Mouse (Mus musculus): ENCODE results near the gene Mgrn1. TPM values are rescaled to one million over a fixed set of nuclear protein-coding genes. Genes with fewer than 3 reads are reported as not detected.

The Mgrn1 gene
- total RNA-seq, 2 experiments from 2014 or later, result 211 to 212 TPM

GRCm38 (mm10) chr16:4903491-4904102 lies 17.5 kb downstream of the Mgrn1 start:
- Histone ChIP-seq H3K27ac (no peak overlapping the region), H3K4me3 (no peak overlapping the region)
- DNase-seq (ENCODE audit: low spot score in 2 of 2), result no peak
- no peak for TF ChIP-seq CTCF (conservative IDR thresholded peaks at IDR 0.05)

- no peak for DNase-seq (ENCODE audit: low spot score in 2 of 2)
- TF ChIP-seq CTCF (conservative IDR thresholded peaks at IDR 0.05), result no peak
- no peak overlapping the region; the same call in 1 of the 2 replicates for H3K27ac ChIP-seq
- no peak overlapping the region for H3K4me3 ChIP-seq
Measured at GRCm38 (mm10) chr16:4904878-4905277, 18.8 kb downstream of the Mgrn1 start.

GRCm38 (mm10) chr16:4905591-4905990 lies 19.5 kb downstream of the Mgrn1 start:
- Histone ChIP-seq H3K27ac (no peak overlapping the region), H3K4me3 (no peak overlapping the region)
- no peak for TF ChIP-seq CTCF (conservative IDR thresholded peaks at IDR 0.05)
- DNase-seq (ENCODE audit: low spot score in 2 of 2), result no peak

GRCm38 (mm10) chr16:4906559-4906958 lies 20.5 kb downstream of the Mgrn1 start:
- Histone ChIP-seq H3K4me3 (no peak overlapping the region), H3K27ac (peak overlapping the region; percentile 51; the same call in 1 of the 2 replicates)
- DNase-seq (ENCODE audit: low spot score in 2 of 2), result no peak
- TF ChIP-seq CTCF (conservative IDR thresholded peaks at IDR 0.05), result no peak

GRCm38 (mm10) chr16:4907386-4907785 lies 21.3 kb downstream of the Mgrn1 start:
- peak overlapping the region; percentile 51; the same call in 1 of the 2 replicates for H3K27ac ChIP-seq
- TF ChIP-seq CTCF (conservative IDR thresholded peaks at IDR 0.05), result no peak
- DNase-seq (ENCODE audit: low spot score in 2 of 2), result no peak
- no peak overlapping the region for H3K4me3 ChIP-seq

- Histone ChIP-seq H3K27ac (peak overlapping the region; percentile 51; the same call in 1 of the 2 replicates), H3K4me3 (no peak overlapping the region)
- TF ChIP-seq CTCF (conservative IDR thresholded peaks at IDR 0.05), result no peak
- DNase-seq (ENCODE audit: low spot score in 2 of 2), result no peak
Measured at GRCm38 (mm10) chr16:4907972-4908371, 21.9 kb downstream of the Mgrn1 start.

- no peak overlapping the region for H3K27ac ChIP-seq
- peak; percentile 75 for TF ChIP-seq CTCF (conservative IDR thresholded peaks at IDR 0.05)
- no peak overlapping the region for H3K4me3 ChIP-seq
- no peak for DNase-seq (ENCODE audit: low spot score in 2 of 2)
Measured at GRCm38 (mm10) chr16:4909745-4910144, 23.7 kb downstream of the Mgrn1 start.

GRCm38 (mm10) chr16:4910758-4911157 lies 24.7 kb downstream of the Mgrn1 start:
- H3K27ac ChIP-seq, result no peak overlapping the region
- DNase-seq (ENCODE audit: low spot score in 2 of 2), result no peak

GRCm38 (mm10) chr16:4912074-4912648 lies 26.1 kb downstream of the Mgrn1 start:
- no peak for DNase-seq (ENCODE audit: low spot score in 2 of 2)
- Histone ChIP-seq H3K27ac (peak overlapping the region; percentile 88), H3K4me3 (no peak overlapping the region)
- TF ChIP-seq CTCF (conservative IDR thresholded peaks at IDR 0.05), result no peak

More at GRCm38 (mm10) chr16:4910758-4911157, 24.7 kb downstream of the Mgrn1 start:
- TF ChIP-seq CTCF (conservative IDR thresholded peaks at IDR 0.05), result no peak
- no peak overlapping the region for H3K4me3 ChIP-seq

GRCm38 (mm10) chr16:4912907-4913782 lies 27.1 kb downstream of the Mgrn1 start:
- no peak for DNase-seq (ENCODE audit: low spot score in 2 of 2)
- Histone ChIP-seq H3K4me3 (no peak overlapping the region; the same call in 1 of the 2 replicates), H3K27ac (peak overlapping the region; percentile 88)
- TF ChIP-seq CTCF (conservative IDR thresholded peaks at IDR 0.05), result 0 out of 2 replicates have a peak, but pooled peaks have one; percentile 3

GRCm38 (mm10) chr16:4913783-4914735 lies 28.0 kb downstream of the Mgrn1 start:
- H3K4me3 ChIP-seq, result no peak overlapping the region; the same call in 1 of the 2 replicates
- peak overlapping the region; percentile 88 for H3K27ac ChIP-seq
- DNase-seq (ENCODE audit: low spot score in 2 of 2), result peak; percentile 83 to 94
- peak; percentile 99 for TF ChIP-seq CTCF (conservative IDR thresholded peaks at IDR 0.05)

GRCm38 (mm10) chr16:4915931-4916330 lies 29.9 kb downstream of the Mgrn1 start:
- no peak for TF ChIP-seq CTCF (conservative IDR thresholded peaks at IDR 0.05)
- Histone ChIP-seq H3K27ac (no peak overlapping the region), H3K4me3 (no peak overlapping the region)
- no peak for DNase-seq (ENCODE audit: low spot score in 2 of 2)

All from layer of hippocampus, adult 2 months (tissue).